Mouse (Mus musculus) left cerebral cortex, postnatal 14 days (tissue): Measurements from ENCODE around the gene Cep170b. TPM values are rescaled to one million over a fixed set of nuclear protein-coding genes. Genes with fewer than 3 reads are reported as not detected.

Source experiments
- DNase-seq, 2 experiments: peaks; one replicate each; pipeline ENCODE4 v3.0.0; 2021 to 2022; ENCODE audit warnings: low spot score in 2 of 2, mixed read lengths in 1 of 2
- intact Hi-C: fragments of 180-260 bp; cut with DNase I; formaldehyde crosslinking; loops from one replicate; pipeline ENCODE4 v1.15.1; 2025
- total RNA-seq, 2 experiments: library from RNA; stranded (reverse); gene quantifications; 2 replicates each; pipeline ENCODE4 v1.2.3; 2021

Cep170b gene
- total RNA-seq, 2 experiments from 2014 or later = 223 to 225 TPM

- DNase-seq = no peak
- intact Hi-C loops = no loop called here
Observed at GRCm38 (mm10) chr12:112696806-112697425, 23.3 kb upstream of the Cep170b start.

GRCm38 (mm10) chr12:112700522-112700921 is 19.7 kb upstream of the Cep170b start:
- no peak for DNase-seq
- intact Hi-C loops = no loop called here

- intact Hi-C loops = no loop called here
Observed at GRCm38 (mm10) chr12:112702374-112703320, 17.6 kb upstream of the Cep170b start.

GRCm38 (mm10) chr12:112706704-112707572 is 13.3 kb upstream of the Cep170b start:
- intact Hi-C loops = loop anchor here (2.0 kb wide), 1 partner anchor 54 kb away; no protein-coding TSS in a partner anchor
- peak; percentile 90 to 93 for DNase-seq

More at GRCm38 (mm10) chr12:112702374-112703320, 17.6 kb upstream of the Cep170b start:
- DNase-seq = no peak

- intact Hi-C loops = loop anchor here (2.0 kb wide), 1 partner anchor 55 kb away; no protein-coding TSS in a partner anchor
- DNase-seq = no peak
Observed at GRCm38 (mm10) chr12:112707573-112707869, 12.7 kb upstream of the Cep170b start.

- DNase-seq = peak in 1 of 2 experiments; percentile 62
- intact Hi-C loops = no loop called here
Observed at GRCm38 (mm10) chr12:112713984-112714383, 6.3 kb upstream of the Cep170b start.

GRCm38 (mm10) chr12:112717140-112717539 is 3.1 kb upstream of the Cep170b start:
- intact Hi-C loops = no loop called here
- DNase-seq = peak; percentile 51 to 62

GRCm38 (mm10) chr12:112718995-112719394 is 1.3 kb upstream of the Cep170b start:
- intact Hi-C loops = no loop called here
- DNase-seq = no peak

GRCm38 (mm10) chr12:112720890-112721423 is 702 bp downstream of the Cep170b start:
- intact Hi-C loops = no loop called here
- DNase-seq = no peak

GRCm38 (mm10) chr12:112721424-112722239 is 1.4 kb downstream of the Cep170b start:
- intact Hi-C loops = no loop called here
- peak in 1 of 2 experiments; percentile 49 for DNase-seq

- intact Hi-C loops = no loop called here
Observed at GRCm38 (mm10) chr12:112722240-112723027, 2.2 kb downstream of the Cep170b start.

GRCm38 (mm10) chr12:112723028-112723330 is 2.7 kb downstream of the Cep170b start:
- DNase-seq = no peak
- intact Hi-C loops = no loop called here

More at GRCm38 (mm10) chr12:112722240-112723027, 2.2 kb downstream of the Cep170b start:
- DNase-seq = no peak

- intact Hi-C loops = no loop called here
- no peak for DNase-seq
Observed at GRCm38 (mm10) chr12:112723445-112723844, 3.2 kb downstream of the Cep170b start.

GRCm38 (mm10) chr12:112724077-112724805 is 4.0 kb downstream of the Cep170b start:
- intact Hi-C loops = no loop called here
- peak; percentile 74 to 83 for DNase-seq

- intact Hi-C loops = no loop called here
- DNase-seq = no peak
Observed at GRCm38 (mm10) chr12:112727801-112728200, 7.5 kb downstream of the Cep170b start.

- intact Hi-C loops = no loop called here
- DNase-seq = no peak
Observed at GRCm38 (mm10) chr12:112730808-112731207, 10.6 kb downstream of the Cep170b start.

- intact Hi-C loops = no loop called here
- no peak for DNase-seq
Observed at GRCm38 (mm10) chr12:112732591-112732990, 12.3 kb downstream of the Cep170b start.
